Mouse (Mus musculus) frontal cortex, postnatal 36 days (tissue): ENCODE results near the gene Acadsb.
"Not testable (repeated sequence)": the region's sequence is repeated elsewhere in the genome, so short reads cannot be mapped to it uniquely, and the experiment has no call there.

Experiments used
- DNase-seq, 2 experiments: peaks; one replicate each; pipeline ENCODE4 v3.0.0; 2022; ENCODE audit warnings: low spot score in 2 of 2

The Acadsb gene

DNA sequence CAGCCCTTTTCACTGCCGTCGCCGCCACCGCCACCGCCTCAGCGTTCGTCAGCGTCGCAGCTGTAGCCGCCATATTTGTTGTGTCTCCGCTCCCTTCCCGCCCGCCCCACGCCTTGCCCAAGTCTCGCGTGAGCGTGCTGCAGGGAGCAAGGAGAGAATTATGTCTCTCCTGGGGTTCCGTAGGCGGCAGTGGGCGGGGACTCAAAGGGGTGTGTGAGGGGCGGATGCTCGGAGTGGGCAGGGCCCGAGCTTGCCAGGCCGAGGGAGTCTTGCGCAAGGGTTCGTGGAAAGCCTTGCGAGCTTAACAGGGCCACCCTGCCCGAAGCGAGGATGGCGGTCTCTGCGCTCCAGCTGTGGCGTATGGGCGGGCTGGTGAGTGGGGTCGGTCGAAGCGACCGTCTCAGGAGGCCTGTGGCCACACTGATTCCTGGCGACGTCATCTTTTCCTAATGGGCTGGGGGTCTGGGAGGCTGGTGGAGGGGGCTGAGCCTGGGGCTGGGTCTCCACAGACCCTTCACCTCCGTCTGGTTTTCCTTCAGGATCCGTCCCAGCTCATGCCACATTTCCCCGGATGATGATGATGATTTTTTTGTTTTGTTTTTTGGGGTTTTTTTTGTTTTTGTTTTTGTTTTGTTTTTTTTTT is at the start of gene Acadsb, which contains the start of gene Ikzf5:
TSS of gene Acadsb (plus strand) at position 186 of the 643 bp plus-strand sequence.
TSS of gene Ikzf5 (minus strand) at position 106 of the 643 bp plus-strand sequence.
- DNase-seq = peak; percentile 99 to 100

DNA sequence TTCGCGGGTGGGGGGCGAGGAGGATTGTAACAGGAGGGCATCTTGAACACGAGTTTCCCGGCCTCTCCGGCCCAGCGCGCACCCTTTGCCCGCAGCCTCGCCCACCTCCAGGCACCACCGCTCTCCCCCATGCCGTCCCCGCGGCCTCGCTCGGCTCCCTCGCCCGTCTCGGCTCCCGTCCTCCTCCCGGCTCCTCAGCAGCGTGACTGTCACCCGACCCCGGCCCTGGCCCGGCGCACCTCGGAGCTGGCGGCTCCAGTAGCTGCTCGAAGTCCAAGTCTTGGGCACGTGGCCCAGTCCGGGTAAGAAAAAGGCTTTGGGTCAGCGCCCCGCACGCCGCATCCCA is 48.2 kb upstream of the Acadsb start:
- no peak for DNase-seq

DNA sequence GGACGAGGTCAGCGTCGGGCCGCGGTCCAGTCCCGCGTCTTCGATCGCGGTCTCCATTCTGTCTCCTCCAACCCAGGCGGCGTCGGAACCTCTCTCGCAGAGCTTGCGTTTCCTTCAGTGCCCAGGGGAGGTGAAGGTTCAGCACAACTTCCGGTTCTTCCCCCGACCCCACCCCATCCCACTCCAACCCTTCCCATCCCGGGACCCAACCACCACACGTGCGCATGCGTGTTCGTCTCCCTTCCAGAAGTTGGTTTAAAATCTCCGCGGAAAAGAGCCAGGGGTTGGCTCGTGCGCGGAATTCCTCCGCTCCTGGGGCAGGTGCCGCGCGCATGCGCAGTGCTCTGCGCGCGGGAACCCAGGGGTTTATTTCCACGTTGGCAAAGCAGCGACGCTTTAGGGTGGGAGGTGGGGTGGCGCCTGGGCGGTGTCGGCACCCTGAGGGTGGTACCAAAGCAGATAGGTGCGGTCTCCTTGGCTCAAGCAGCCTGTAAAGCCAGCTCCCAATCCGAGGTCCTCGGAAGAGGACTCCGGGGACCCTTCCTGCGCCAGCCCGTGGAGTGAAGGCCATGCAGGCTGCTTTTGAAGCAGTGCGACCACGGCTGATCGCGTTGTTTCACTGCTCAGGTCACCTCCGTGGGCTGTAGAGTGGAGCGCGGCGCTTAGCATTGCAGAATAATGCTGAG is 47.6 kb upstream of the Acadsb start, which contains the start of gene 2310057M21Rik:
TSS of gene 2310057M21Rik (minus strand) at position 145 of the 686 bp plus-strand sequence.
- DNase-seq = peak; percentile 93 to 94

DNA sequence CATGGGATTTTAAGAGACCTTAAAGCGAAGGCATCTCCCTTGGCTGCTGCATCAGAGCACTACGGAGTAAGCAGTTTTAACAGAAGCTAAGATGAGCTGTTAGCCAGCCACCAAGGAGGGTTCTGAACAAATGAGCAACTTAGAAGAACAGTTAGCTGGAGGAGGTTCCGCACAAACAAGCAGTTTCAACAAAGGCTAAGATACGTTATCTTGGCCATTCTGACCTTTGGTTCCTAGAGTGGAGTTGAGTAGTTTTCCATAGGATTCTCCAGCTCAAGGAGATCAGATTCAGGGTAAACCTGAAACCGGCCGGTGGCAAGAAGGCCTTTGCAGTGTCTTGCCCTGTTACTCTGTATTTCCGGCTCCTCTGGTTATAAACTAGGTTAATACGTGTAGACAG is 46.3 kb upstream of the Acadsb start:
- no peak for DNase-seq

DNA sequence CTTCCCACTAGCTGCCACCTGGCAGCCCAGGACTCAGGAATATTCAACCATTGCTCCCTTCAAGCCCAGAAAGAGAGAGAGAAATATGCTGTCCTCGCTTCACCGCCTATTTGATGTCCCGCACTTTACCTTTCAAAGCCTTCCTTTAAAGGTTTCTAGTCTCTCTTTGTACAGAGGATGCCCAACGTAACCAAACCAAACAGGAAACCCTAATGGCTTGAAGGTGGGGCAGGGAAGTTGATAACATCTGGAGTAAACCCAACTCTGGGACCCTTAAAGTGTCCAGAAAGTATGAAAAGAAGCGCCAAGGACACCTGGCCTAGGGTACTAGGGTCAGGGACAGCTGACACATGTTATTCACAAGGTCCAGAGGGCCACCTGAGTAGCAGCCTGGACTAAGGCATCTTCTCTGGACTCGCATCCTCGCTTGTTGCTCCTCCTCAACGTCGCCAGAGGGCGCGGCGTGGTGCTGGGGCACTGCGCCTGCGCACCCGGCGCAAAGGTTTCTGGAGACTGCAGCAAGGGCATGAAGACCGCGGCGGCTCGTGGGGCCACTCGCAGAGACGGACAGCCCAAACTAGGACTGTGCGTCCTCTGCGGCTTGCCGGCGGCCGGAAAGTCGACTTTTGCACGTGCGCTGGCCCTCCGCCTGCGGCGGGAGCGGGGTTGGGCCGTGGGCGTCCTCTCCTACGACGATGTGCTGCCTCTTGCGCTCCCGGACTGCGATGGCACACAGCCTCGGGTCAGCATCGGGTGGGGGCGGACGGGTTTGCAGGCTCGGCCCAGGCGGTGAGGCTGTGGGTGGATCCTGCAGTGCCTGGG is 39.5 kb upstream of the Acadsb start, which contains the start of gene Pstk:
TSS of gene Pstk (plus strand) at position 494 of the 822 bp plus-strand sequence.
- DNase-seq = peak; percentile 92

DNA sequence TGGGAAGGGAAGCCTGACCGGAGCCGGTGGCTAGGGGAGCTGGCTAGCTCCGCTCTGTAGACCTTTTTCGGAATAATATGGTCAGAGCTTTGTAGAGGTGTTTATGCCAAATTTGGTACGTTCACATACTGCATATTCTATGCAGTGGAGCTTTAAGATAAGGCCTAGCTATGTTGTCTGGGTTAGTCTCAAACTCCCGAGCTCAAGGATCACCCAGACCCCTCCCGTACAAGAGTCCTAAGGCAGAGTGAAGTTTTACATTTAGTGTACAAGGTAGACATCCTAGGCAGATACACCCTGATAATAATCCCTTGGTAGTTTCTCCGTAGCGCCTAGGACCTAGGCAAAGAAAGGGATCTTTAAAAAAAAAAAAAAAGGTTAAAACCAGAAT is 38.9 kb upstream of the Acadsb start:
- DNase-seq = no peak

DNA sequence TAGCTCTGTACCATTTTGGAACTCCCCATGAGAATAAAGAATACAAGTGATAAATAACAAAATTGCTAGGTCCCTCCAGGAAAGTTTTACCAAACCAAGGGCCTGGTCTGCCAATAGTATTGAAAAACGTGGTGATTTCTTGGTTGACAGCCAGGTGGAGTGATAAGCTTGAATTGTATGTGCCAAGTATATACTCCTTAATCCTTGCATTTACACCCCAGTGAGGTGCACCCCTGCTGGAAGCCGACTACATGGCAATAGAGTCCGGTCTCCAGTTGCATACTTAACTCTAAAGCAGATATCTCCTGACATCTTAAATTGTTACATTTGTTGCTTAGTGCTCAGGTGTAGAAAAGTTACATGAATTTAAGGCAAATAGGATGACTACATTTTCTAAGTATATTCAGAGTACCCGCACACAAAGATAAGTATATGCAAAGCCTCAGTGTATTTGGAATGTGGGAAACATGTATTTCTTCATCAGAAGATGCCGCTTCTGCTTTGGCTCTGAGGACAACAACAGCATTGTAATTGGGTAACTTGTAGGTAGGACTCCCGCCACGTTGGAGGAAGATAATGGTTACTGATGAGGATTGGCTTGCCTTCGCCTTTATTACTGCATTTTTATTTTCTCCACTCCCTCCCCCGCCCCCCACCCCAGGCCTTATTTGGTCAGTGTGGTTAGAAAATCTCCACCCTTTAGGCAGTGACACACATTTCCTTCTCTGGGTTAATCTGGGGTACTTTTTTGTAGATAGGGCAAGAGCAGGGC is 38.3 kb upstream of the Acadsb start:
- DNase-seq = no peak

DNA sequence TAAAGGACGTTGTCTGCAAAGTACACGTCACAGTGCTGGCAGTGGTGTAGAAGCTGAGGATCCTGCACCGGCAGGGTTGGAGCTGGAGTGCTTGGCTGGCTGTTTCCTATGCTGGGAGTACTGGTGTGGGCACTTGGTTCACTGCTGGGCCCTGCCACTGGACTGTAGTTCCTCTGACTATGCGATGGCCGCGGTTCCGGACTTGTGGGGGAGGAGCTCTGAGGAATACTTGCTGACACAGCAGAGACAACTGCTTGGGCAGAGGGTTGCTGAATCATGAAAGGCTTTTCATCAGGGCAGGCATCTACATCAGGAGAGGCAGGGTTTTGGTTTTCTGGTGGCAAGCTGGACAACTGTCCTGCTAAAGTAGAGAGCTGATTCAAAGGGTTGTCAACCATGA is 18.6 kb upstream of the Acadsb start:
- not testable (repeated sequence) for DNase-seq

DNA sequence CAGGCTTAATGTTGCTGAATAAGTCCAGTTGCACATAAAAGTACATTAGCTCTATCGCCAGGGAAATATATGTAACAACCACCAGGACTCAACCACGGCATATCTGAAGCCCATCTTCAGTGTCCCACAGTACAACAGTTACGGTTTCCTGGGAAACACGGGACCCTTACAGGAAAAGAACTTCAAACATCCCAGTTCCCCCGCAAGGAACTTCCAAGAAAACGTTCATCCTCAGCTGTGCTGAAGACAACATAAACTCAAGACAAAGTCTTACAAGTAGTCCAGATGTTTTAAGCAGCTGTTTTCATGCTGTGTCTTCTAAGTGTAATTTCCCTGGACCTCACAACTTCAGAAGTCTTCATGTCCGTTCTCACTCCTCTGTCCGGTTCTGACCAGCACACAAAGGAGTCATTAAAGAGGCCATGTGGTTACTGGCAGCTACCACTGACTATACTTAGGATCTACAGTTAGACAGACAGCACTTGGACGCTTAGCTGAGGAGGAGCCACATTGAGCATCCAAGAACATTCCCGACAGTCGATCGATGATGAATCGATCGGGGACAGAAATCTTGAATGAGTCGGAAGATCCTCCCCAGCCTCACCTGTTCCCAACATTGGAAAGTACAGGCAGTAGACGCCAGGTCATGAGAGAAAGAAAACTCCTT is 947 bp upstream of the Acadsb start:
- peak in 1 of 2 experiments; percentile 26 for DNase-seq

DNA sequence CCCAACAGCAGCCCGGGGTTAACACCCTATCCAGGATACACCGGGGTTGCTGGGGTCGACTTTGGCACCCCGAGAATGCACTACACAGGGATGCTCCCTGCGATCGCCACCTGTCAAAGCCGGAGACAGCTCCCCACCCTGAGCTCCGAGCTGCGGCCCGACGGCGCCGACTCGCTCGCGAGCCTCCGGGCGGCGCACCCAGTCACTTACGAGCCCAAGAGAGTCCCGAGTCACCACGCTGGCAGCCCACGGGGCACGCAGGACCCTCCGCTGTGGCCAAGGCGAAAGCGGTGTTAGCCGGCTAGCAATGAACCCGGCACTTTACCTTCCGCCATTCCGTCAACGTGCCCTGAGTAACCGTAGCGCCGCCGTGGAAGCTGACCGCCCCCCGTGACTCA is 414 bp upstream of the Acadsb start:
- peak in 1 of 2 experiments; percentile 33 for DNase-seq

DNA sequence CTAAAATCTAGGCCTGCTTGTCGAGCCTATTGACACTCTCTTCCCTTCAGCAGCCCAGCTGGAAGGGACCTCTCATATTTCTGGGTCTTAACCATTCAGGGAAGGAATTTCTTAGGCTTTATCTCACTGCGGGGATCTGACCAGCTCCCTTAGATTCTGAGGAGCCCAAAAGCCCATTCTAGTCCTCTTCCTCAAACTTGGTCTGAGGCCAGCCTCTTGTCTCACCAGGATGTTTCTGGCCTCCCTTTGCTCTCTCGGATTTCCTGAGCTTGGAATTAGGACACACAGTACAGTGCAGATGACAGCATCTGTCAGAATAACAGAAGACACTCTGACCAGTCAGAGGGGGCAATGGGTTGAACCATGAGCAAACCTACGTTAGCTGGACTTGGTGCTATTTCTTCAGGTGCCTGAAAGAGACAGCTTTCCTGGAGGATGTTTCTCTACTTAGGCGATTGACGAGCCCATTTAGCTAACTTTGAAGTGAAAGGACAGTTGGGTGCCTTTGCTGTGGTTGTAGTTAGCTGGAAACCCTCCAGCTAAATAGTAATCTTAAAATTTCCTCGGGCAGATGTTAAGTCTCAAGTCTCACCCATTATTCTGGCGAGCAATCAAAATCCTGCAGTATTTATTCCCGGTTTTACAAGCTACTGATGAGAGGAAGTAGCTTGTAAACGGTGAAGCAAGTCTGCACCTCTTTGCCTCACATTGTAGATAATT is 980 bp downstream of the Acadsb start:
- no peak for DNase-seq

DNA sequence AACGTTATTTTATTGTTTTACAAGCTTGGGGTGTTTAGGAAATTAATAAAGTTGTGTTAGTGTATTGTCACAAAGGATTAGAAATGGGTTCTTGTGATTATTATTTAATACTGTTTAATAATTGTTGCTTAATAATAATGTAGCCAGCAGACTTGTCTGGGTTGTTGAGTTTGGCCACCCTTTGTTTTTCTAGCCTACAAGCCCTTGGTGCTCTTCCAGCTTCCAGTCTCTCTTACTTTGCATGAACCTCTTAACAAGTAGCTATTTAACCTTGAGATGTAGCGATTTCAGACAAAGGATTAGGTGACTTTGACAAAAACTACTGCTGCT is 1.5 kb downstream of the Acadsb start:
- DNase-seq = no peak

DNA sequence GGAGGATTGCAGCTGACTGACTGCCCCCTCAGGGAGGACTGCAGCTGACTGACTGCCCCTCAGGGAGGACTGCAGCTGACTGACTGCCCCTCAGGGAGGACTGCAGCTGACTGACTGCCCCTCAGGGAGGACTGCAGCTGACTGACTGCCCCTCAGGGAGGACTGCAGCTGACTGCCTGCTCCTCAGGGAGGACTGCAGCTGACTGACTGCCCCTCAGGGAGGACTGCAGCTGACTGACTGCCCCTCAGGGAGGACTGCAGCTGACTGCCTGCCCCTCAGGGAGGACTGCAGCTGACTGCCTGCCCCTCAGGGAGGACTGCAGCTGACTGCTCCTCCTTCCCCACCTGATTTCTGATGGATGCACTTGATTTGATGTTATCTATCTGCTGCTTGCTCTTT is 6.3 kb downstream of the Acadsb start:
- DNase-seq = not testable (repeated sequence)

DNA sequence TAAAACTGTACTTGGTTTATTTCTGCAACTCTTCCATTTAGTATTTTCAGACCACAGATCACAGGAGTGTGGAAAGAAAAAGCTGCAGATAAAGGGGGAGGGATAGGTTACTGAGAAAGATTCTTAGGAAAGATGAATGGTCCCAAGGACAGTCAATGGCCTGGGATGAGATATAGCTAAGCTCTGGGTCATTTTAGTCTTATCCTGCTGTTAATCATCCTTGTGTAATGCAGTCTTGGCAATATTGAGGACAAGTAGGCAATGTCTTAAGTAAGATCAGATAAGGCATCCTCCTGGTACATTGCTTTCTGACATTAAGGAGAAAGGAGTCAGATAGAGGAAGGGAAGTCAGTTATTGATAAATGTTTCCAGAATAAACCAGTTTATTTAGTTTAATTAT is 7.2 kb downstream of the Acadsb start:
- DNase-seq = no peak

DNA sequence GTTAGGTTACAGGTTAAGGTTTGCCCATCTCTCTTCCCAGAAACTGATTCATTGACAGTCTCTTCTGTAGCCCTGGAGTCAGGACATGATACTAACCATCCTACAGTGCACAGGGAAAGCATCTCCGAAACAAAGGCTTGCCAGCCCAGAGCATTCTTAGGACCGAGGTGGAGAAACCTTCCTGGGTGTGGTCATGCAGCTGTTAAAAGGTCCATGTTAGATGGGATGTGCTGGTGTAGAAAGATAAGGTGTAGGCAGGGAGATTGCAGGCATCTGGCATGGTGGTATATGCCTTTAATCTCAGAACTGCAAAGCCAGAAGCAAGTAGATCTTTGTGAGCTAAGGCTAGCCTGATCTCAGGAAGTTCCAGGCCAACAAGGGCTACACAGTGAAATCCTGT is 14.5 kb downstream of the Acadsb start:
- no peak for DNase-seq

DNA sequence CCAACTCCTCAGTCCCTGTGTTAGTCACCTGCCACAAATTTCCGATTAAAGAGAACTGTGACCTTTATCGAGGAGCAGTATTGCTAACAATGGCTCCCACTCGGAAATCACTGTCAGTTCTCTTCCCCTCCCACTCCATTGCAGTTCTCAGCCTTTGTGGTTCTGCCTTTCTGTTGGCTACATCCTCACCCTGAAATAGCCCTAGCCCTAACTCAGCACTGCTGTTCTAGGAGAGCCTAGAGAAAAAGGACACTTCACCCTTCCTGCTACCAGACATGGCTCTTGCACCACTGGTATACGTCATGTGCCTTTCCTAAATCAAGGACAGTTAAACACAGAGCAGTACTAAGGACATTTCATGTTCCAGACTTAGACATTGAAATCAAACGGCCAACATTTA is 16.9 kb downstream of the Acadsb start:
- no peak for DNase-seq

DNA sequence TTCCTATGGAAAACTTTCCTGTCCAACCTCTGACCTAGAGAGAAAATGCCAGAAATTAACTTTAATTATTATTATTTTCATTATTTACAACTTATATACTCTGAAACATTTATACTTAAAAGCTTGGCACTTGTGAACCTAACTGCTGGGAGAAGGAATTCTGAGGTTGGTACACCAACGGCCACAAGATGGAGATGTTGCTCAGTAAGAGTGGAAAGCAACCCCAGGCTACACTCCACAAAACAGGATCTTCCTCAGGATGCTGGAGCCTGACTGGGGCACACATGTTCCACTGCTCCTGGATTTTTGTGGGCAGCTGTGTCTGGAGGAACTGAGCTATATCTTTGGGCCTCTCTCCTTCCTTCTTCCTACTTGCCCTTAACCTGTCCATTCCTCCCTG is 21.8 kb downstream of the Acadsb start:
- DNase-seq = peak; percentile 43 to 72

DNA sequence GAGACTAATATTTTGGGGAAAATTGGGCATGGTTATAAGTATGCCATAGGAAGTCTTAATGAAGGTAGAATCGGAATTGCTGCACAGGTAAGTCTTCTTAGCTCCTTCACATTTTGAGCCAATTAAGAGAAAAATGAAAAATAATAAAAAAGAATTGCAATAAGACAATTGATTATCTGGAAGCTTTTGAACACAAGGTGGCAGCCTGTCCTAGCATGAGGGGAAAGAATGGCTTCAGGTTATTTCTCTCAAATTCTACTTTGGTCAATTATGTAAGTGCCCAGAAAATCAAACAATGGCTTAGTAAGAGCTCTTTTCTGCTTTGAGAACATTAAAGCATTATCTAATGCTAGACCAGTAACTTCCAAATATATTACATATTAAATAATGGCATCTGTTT is 23.9 kb downstream of the Acadsb start:
- DNase-seq = no peak

DNA sequence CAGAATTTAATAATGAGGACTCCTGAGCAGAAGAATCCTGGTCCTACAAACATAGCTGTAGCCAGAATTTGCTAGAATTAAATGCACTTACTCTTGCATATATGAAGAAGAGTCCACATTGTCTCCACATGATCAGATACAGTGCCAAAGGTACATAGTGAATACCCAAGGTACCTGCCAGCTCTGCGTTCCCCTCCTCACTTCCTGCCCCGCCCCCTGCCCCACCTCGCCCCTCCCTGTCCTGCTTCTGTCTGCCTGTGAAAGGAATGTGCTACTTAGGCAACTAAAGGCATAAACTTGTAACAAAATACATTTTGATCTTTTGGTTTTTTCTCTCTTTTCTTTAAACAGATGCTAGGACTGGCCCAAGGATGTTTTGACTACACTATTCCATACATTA is 26.6 kb downstream of the Acadsb start:
- no peak for DNase-seq

DNA sequence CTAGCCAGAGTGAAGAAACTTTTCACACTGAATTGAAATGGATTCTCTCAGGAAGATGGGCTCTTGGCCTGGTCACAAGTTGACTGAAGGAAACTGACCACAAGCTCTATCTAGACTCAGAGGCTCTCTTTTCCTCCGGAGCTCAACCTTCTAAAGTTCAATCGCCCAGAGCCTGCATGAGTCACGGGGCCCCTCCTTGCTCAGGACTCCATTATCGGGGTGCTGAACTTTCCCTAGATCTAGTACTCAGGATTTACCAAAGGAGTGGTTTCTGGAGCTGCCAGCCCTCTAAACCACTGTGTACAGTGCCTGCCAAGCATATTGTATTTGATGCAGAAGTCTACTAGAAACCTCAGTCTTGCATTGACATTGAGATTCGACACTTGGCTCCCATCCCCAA is 46.3 kb downstream of the Acadsb start:
- no peak for DNase-seq

DNA sequence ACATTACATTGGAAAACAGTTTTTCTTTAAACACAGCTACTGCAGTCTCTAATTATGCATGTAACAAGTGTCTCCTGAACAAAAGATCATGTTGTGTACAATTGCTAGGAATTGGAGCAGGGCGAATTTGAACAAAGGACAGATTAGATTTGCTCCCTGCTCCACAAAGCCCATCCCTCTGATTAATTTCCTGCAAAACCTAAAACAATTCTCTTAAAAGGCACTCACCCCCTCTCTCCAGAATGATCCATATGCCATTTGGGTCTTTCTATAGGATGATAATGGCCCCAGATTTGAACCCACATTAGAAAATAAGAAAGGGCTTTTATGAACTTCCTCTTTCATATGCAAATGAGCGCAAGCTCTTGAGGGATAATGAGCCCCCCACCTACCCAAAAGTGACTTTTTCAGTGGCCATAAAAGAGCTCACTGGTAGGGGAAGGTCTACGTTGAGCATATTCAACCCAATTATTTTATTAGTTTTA is 54.8 kb downstream of the Acadsb start:
- DNase-seq = no peak
